Mouse (Mus musculus) heart, postnatal 4 days (tissue): ENCODE data around the gene Lrrc38. TPM values are rescaled to one million over a fixed set of nuclear protein-coding genes. Genes with fewer than 3 reads are reported as not detected.
"Not testable (repeated sequence)": the region's sequence is repeated elsewhere in the genome, so short reads cannot be mapped to it uniquely, and the experiment has no call there.

ENCODE experiments used
- DNase-seq: peaks from one replicate; pipeline ENCODE4 v3.0.0; 2021
- total RNA-seq, 2 experiments: library from RNA; stranded (reverse); gene quantifications; 2 replicates each; pipeline ENCODE4 v1.2.3; 2021

The Lrrc38 gene
- under 1 TPM; 0.29 to 0.33 TPM for total RNA-seq

GRCm38 (mm10) chr4:143349484-143349906 lies at the start of gene Lrrc38:
TSS of gene Lrrc38 (plus strand) at chr4:143349757.
- DNase-seq: peak; percentile 21

GRCm38 (mm10) chr4:143300113-143300688 lies 49.4 kb upstream of the Lrrc38 start:
- no peak for DNase-seq

- no peak for DNase-seq
These were observed 48.5 kb upstream of the Lrrc38 start for GRCm38 (mm10) chr4:143301042-143301441.

GRCm38 (mm10) chr4:143301875-143302274 lies 47.7 kb upstream of the Lrrc38 start:
- DNase-seq: no peak

- DNase-seq: no peak
These were observed 47.2 kb upstream of the Lrrc38 start for GRCm38 (mm10) chr4:143302279-143302890.

GRCm38 (mm10) chr4:143305031-143305430 lies 44.5 kb upstream of the Lrrc38 start:
- no peak for DNase-seq

- DNase-seq: no peak
These were observed 43.4 kb upstream of the Lrrc38 start for GRCm38 (mm10) chr4:143305987-143306772.

GRCm38 (mm10) chr4:143311341-143311740 lies 38.2 kb upstream of the Lrrc38 start:
- peak; percentile 33 for DNase-seq

GRCm38 (mm10) chr4:143313299-143313698 lies 36.3 kb upstream of the Lrrc38 start:
- no peak for DNase-seq

- no peak for DNase-seq
These were observed 25.2 kb upstream of the Lrrc38 start for GRCm38 (mm10) chr4:143324176-143324924.

GRCm38 (mm10) chr4:143324925-143325624 lies 24.5 kb upstream of the Lrrc38 start:
- peak; percentile 10 for DNase-seq

- DNase-seq: peak; percentile 89
These were observed 24.0 kb upstream of the Lrrc38 start for GRCm38 (mm10) chr4:143325625-143325941.

- peak; percentile 25 for DNase-seq
These were observed 19.0 kb upstream of the Lrrc38 start for GRCm38 (mm10) chr4:143330566-143330965.

- DNase-seq: no peak
These were observed 17.8 kb upstream of the Lrrc38 start for GRCm38 (mm10) chr4:143331787-143332186.

GRCm38 (mm10) chr4:143334145-143334544 lies 15.4 kb upstream of the Lrrc38 start:
- no peak for DNase-seq

- no peak for DNase-seq
These were observed 14.6 kb upstream of the Lrrc38 start for GRCm38 (mm10) chr4:143334995-143335394.

GRCm38 (mm10) chr4:143336096-143336495 lies 13.5 kb upstream of the Lrrc38 start:
- no peak for DNase-seq

- DNase-seq: no peak
These were observed 9.7 kb upstream of the Lrrc38 start for GRCm38 (mm10) chr4:143339808-143340207.

GRCm38 (mm10) chr4:143341470-143341869 lies 8.1 kb upstream of the Lrrc38 start:
- DNase-seq: no peak

- not testable (repeated sequence) for DNase-seq
These were observed 4.1 kb upstream of the Lrrc38 start for GRCm38 (mm10) chr4:143345491-143345890.

GRCm38 (mm10) chr4:143348678-143349077 lies 879 bp upstream of the Lrrc38 start:
- no peak for DNase-seq
